Mouse (Mus musculus) fibroblast of lung, adult 2 months (primary cell): Measurements from ENCODE around the gene Gja10.

Experiments used
- DNase-seq: peaks from one replicate; pipeline ENCODE4 v3.0.0-alpha.2; 2011; ENCODE audit warnings: low read depth

Gja10 gene

GRCm38 (mm10) chr4:32602660-32603059, at the start of gene Gja10:
TSS of gene Gja10 (minus strand) at chr4:32602760.
- no peak for DNase-seq

- no peak for DNase-seq
Measured at GRCm38 (mm10) chr4:32651669-32652068, 49.1 kb upstream of the Gja10 start.

GRCm38 (mm10) chr4:32621637-32622036, 19.1 kb upstream of the Gja10 start:
- DNase-seq: no peak

- DNase-seq: peak; percentile 98
Measured at GRCm38 (mm10) chr4:32615034-32615881, 12.7 kb upstream of the Gja10 start, which contains the start of gene Casp8ap2. TSS of gene Casp8ap2 (plus strand) at chr4:32615451.

- no peak for DNase-seq
Measured at GRCm38 (mm10) chr4:32601135-32601534, 1.4 kb downstream of the Gja10 start.

GRCm38 (mm10) chr4:32588237-32588636, 14.3 kb downstream of the Gja10 start:
- DNase-seq: no peak

GRCm38 (mm10) chr4:32587543-32587942, 15.0 kb downstream of the Gja10 start:
- DNase-seq: no peak

- no peak for DNase-seq
Measured at GRCm38 (mm10) chr4:32586596-32586995, 16.0 kb downstream of the Gja10 start.

- DNase-seq: no peak
Measured at GRCm38 (mm10) chr4:32584181-32584580, 18.4 kb downstream of the Gja10 start.

- DNase-seq: no peak
Measured at GRCm38 (mm10) chr4:32579850-32580249, 22.7 kb downstream of the Gja10 start.

- no peak for DNase-seq
Measured at GRCm38 (mm10) chr4:32575165-32575564, 27.4 kb downstream of the Gja10 start.

GRCm38 (mm10) chr4:32574604-32575003, 28.0 kb downstream of the Gja10 start:
- no peak for DNase-seq

GRCm38 (mm10) chr4:32573586-32573985, 29.0 kb downstream of the Gja10 start:
- no peak for DNase-seq

GRCm38 (mm10) chr4:32572118-32572517, 30.4 kb downstream of the Gja10 start:
- DNase-seq: no peak

- DNase-seq: no peak
Measured at GRCm38 (mm10) chr4:32571441-32571840, 31.1 kb downstream of the Gja10 start.

- DNase-seq: no peak
Measured at GRCm38 (mm10) chr4:32570939-32571317, 31.6 kb downstream of the Gja10 start.

GRCm38 (mm10) chr4:32569995-32570938, 32.3 kb downstream of the Gja10 start:
- peak; percentile 91 for DNase-seq

GRCm38 (mm10) chr4:32569054-32569453, 33.5 kb downstream of the Gja10 start:
- DNase-seq: no peak

GRCm38 (mm10) chr4:32564918-32565317, 37.6 kb downstream of the Gja10 start:
- DNase-seq: no peak

GRCm38 (mm10) chr4:32564416-32564815, 38.1 kb downstream of the Gja10 start:
- no peak for DNase-seq

GRCm38 (mm10) chr4:32562319-32563115, 40.0 kb downstream of the Gja10 start:
- no peak for DNase-seq

GRCm38 (mm10) chr4:32561555-32562095, 40.9 kb downstream of the Gja10 start:
- no peak for DNase-seq
